Mouse (Mus musculus) A20 (cell line): ENCODE measurements around the gene Nsun7.

ENCODE experiments used
- DNase-seq: peaks from one replicate; pipeline ENCODE4 v3.0.0-alpha.2; 2011; ENCODE audit warnings: low read depth, low spot score

Nsun7 gene

GRCm38 (mm10) chr5:66279650-66280049, 20.0 kb downstream of the Nsun7 start:
- DNase-seq: no peak

- peak; percentile 16 for DNase-seq
These were observed 21.0 kb downstream of the Nsun7 start for GRCm38 (mm10) chr5:66280742-66281141.

GRCm38 (mm10) chr5:66294106-66294625, 34.5 kb downstream of the Nsun7 start:
- DNase-seq: no peak

- no peak for DNase-seq
These were observed 35.3 kb downstream of the Nsun7 start for GRCm38 (mm10) chr5:66294952-66295351.

- no peak for DNase-seq
These were observed 36.4 kb downstream of the Nsun7 start for GRCm38 (mm10) chr5:66296116-66296515.

GRCm38 (mm10) chr5:66298856-66299255, 39.2 kb downstream of the Nsun7 start:
- no peak for DNase-seq

GRCm38 (mm10) chr5:66300576-66300975, 40.9 kb downstream of the Nsun7 start:
- DNase-seq: no peak

GRCm38 (mm10) chr5:66302085-66302815, 42.6 kb downstream of the Nsun7 start:
- no peak for DNase-seq

GRCm38 (mm10) chr5:66302873-66303272, 43.2 kb downstream of the Nsun7 start:
- no peak for DNase-seq

GRCm38 (mm10) chr5:66304300-66305067, 44.8 kb downstream of the Nsun7 start:
- no peak for DNase-seq

- no peak for DNase-seq
These were observed 45.8 kb downstream of the Nsun7 start for GRCm38 (mm10) chr5:66305511-66305910.

GRCm38 (mm10) chr5:66310328-66310727, 50.6 kb downstream of the Nsun7 start:
- DNase-seq: no peak

- no peak for DNase-seq
These were observed 51.1 kb downstream of the Nsun7 start for GRCm38 (mm10) chr5:66310806-66311205.

GRCm38 (mm10) chr5:66315791-66316190, 56.1 kb downstream of the Nsun7 start:
- DNase-seq: no peak

GRCm38 (mm10) chr5:66319341-66319740, 59.6 kb downstream of the Nsun7 start:
- DNase-seq: peak; percentile 67

- no peak for DNase-seq
These were observed 60.2 kb downstream of the Nsun7 start for GRCm38 (mm10) chr5:66319827-66320404.

- no peak for DNase-seq
These were observed 63.4 kb downstream of the Nsun7 start for GRCm38 (mm10) chr5:66323131-66323530.

GRCm38 (mm10) chr5:66323603-66324002, 63.9 kb downstream of the Nsun7 start:
- no peak for DNase-seq

- peak; percentile 12 for DNase-seq
These were observed 66.7 kb downstream of the Nsun7 start for GRCm38 (mm10) chr5:66326395-66326794.

- no peak for DNase-seq
These were observed 68.4 kb downstream of the Nsun7 start for GRCm38 (mm10) chr5:66327949-66328726.

- DNase-seq: no peak
These were observed 69.1 kb downstream of the Nsun7 start for GRCm38 (mm10) chr5:66328766-66329165.

GRCm38 (mm10) chr5:66330806-66331205, 71.1 kb downstream of the Nsun7 start:
- no peak for DNase-seq
